Mouse (Mus musculus) liver, embryonic 15.5 days (tissue): Measurements from ENCODE around the gene Tor1a. TPM values are rescaled to one million over a fixed set of nuclear protein-coding genes. Genes with fewer than 3 reads are reported as not detected.
"Not testable (repeated sequence)": the region's sequence is repeated elsewhere in the genome, so short reads cannot be mapped to it uniquely, and the experiment has no call there.

Experiments
- ATAC-seq: fragments of 200-750 bp; cut with Nextera tagmentation; 2 replicates; pipeline ENCODE4 v1.8.0; 2017; ENCODE audit warnings: moderate number of reproducible peaks, mild to moderate bottlenecking, moderate library complexity; ENCODE audit not compliant: insufficient read depth
- H3K27ac ChIP-seq: fragments of 300-500 bp; sonication (generic); replicated peaks from 2 replicates; pipeline ENCODE4 v1.5.1; 2015; ENCODE audit warnings: mild to moderate bottlenecking, inconsistent platforms
- H3K27me3 ChIP-seq: fragments of 300-500 bp; sonication (generic); 2 replicates; pipeline ENCODE4 v1.6.1; 2015; ENCODE audit warnings: mild to moderate bottlenecking, inconsistent platforms
- H3K36me3 ChIP-seq: fragments of 300-500 bp; sonication (generic); replicated peaks from 2 replicates; pipeline ENCODE4 v1.6.1; 2015; ENCODE audit warnings: moderate library complexity, mild to moderate bottlenecking, inconsistent platforms
- H3K4me1 ChIP-seq: fragments of 300-500 bp; sonication (generic); replicated peaks from 2 replicates; pipeline ENCODE4 v1.6.1; 2015; ENCODE audit warnings: inconsistent platforms
- H3K4me2 ChIP-seq: fragments of 300-500 bp; sonication (generic); 2 replicates; pipeline ENCODE4 v1.6.1; 2015; ENCODE audit warnings: moderate library complexity, mild to moderate bottlenecking, inconsistent platforms
- H3K4me3 ChIP-seq: fragments of 300-500 bp; sonication (generic); replicated peaks from 2 replicates; pipeline ENCODE4 v1.5.1; 2015; ENCODE audit warnings: mild to moderate bottlenecking, inconsistent platforms
- H3K9ac ChIP-seq: fragments of 300-500 bp; sonication (generic); 2 replicates; pipeline ENCODE4 v1.6.1; 2015; ENCODE audit warnings: moderate library complexity, mild to moderate bottlenecking, inconsistent platforms
- H3K9me3 ChIP-seq: fragments of 300-500 bp; sonication (generic); replicated peaks from 2 replicates; pipeline ENCODE4 v1.6.1; 2016; ENCODE audit warnings: inconsistent platforms
- WGBS: fragments of 180-500 bp; shearing (Covaris S2); methylation state at CpG from one replicate; pipeline ENCODE4 v1.1.7; 2015; ENCODE audit warnings: mixed read lengths; ENCODE audit not compliant: insufficient replicate concordance; 5-methylcytosine and 5-hydroxymethylcytosine counted together
- polyA plus RNA-seq: library from polyadenylated mRNA; unstranded; fragments of >200 nt; fragmentation: Nextera tagmentation; extraction: Ambion mirVana; gene quantifications from 2 replicates; pipeline ENCODE4 v1.2.1, GENCODE M21; 2015

Gene Tor1a
- polyA plus RNA-seq, 1 experiment from 2014 or later, result 38.9 TPM

DNA sequence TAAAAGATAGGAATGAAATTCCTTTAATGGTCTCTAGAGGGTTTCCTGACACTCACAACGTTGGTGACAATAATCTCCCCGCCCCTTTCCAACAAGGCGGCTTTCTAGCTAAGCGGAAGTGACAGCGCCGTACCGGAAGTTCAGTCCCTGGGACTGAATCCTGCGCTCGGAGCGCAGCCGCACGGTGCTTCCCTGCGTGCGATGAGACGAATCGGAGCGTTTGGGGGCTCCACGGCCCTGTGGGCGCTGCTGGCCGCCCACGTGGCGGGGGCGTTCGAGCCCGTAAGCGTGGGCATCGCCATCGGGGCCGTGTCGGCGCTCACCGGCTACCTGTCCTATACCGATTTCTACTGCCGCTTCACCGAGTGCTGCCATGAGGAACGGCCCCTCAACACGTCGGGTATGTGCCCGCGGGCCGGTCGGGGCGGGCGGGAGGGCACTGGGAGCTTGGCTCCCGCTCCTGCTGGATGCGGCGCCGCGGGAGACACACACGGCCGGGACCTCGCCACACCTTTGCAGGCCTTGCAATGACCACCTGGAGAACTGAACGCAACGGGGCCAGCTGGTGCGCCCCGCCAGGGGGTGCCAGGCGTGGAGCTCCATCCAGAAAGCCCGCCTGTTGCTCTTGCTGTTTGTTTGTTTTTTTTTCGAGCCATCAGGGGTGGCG, 14.8 kb downstream of the Tor1a start, which contains the start of gene Tor1b:
Gene Tor1b (plus strand): TSS at position 136 of the 667 bp plus-strand sequence.
- Histone ChIP-seq H3K36me3 (peaks cover 31% of the 10 kb centered on the region), H3K4me1 (peaks cover 43% of the 10 kb centered on the region), H3K27me3 (no peaks in the 10 kb centered on the region), H3K4me3 (peak within 1 kb of the TSS; percentile 89), H3K9ac (peak within 1 kb of the TSS; percentile 89), H3K4me2 (peak within 1 kb of the TSS; percentile 87), H3K27ac (peak within 1 kb of the TSS; percentile 91), H3K9me3 (no peaks in the 10 kb centered on the region)
- under 1% methylated on average over 60 of the region's 60 CpGs for WGBS
- ATAC-seq, result peak; percentile 77

DNA sequence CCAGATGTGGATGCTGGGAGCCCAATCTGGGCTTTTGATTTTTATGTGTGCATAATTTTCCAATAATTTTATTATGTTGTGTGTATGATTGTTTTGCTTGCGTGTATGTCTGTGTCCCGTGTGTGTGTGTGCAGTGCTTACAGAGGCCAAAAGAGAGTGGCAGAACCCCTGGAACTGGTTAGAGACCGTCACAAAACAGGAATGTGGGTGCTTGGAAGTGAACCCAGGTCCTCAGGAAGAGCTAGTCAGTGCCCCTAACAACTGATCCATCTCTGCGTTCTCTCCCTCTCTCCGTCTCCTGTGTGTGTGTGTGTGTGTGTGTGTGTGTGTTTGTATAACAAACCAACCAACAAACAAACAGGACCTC, 15.3 kb downstream of the Tor1a start:
- H3K4me3 ChIP-seq, result peak overlapping the region; percentile 89
- peaks cover 2% of the 10 kb centered on the region; the same call in 1 of the 2 replicates for H3K27me3 ChIP-seq
- H3K27ac ChIP-seq, result peak overlapping the region; percentile 91
- no peaks in the 10 kb centered on the region for H3K9me3 ChIP-seq
- WGBS, result 29% methylated on average over 5 of the region's 5 CpGs
- peak overlapping the region; percentile 87 for H3K4me2 ChIP-seq
- H3K4me1 ChIP-seq, result peaks cover 39% of the 10 kb centered on the region
- ATAC-seq, result no peak
- H3K36me3 ChIP-seq, result peaks cover 26% of the 10 kb centered on the region
- peak overlapping the region; percentile 89 for H3K9ac ChIP-seq

DNA sequence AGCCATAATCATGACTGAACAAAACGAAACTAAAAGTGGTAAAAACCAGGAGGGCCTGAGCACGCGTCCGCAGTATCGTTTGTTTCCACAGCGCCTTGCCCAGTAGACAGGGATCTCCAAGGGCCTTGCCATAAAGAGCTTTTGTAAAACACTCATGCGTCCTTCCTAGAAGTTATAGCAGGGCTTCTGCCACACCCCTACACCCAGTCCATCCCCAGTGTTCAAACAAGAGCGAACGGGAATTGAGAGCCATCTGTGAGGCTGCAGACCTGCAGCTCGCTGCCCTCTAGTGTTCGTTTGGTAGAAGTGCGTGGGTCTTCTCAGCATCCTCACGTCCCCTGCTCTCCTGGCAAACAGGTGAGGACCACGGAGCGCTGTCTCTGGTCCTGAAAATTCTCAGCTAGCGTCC, 25.1 kb downstream of the Tor1a start:
- Histone ChIP-seq H3K27ac (no peak overlapping the region), H3K9ac (no peak overlapping the region), H3K27me3 (peaks cover 5% of the 10 kb centered on the region; the same call in 1 of the 2 replicates), H3K4me3 (peak overlapping the region; percentile 61), H3K36me3 (no peaks in the 10 kb centered on the region), H3K4me1 (peaks cover 16% of the 10 kb centered on the region), H3K9me3 (no peaks in the 10 kb centered on the region), H3K4me2 (peak overlapping the region; percentile 64)
- peak; percentile 64; the same call in 1 of the 2 replicates for ATAC-seq
- WGBS, result 12% methylated on average over 16 of the region's 16 CpGs

DNA sequence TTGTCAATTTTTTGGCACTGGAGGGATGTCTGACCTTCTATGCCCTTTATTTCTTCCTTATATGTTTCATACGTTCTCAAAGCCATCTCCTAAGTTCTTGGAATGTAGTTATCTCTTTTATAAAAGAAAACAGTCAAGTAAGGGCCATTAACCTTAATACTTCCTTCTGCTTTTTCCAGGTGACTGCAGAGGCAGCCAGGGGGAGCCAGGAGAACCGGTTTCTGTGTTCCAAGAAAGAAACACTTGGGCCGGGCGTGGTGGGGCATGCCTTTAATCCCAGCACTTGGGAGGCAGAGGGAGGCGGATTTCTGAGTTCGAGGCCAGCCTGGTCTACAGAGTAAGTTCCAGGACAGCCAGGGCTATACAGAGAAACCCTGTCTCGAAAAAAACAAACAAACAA, 25.6 kb downstream of the Tor1a start:
- not testable (repeated sequence) for H3K9ac ChIP-seq, ATAC-seq, H3K27ac ChIP-seq, H3K9me3 ChIP-seq, H3K27me3 ChIP-seq, H3K36me3 ChIP-seq
- Histone ChIP-seq H3K4me1 (peaks cover 16% of the 10 kb centered on the region), H3K4me2 (peak overlapping the region; percentile 64), H3K4me3 (peak overlapping the region; percentile 61)
- 26% methylated on average over 7 of the region's 7 CpGs for WGBS

DNA sequence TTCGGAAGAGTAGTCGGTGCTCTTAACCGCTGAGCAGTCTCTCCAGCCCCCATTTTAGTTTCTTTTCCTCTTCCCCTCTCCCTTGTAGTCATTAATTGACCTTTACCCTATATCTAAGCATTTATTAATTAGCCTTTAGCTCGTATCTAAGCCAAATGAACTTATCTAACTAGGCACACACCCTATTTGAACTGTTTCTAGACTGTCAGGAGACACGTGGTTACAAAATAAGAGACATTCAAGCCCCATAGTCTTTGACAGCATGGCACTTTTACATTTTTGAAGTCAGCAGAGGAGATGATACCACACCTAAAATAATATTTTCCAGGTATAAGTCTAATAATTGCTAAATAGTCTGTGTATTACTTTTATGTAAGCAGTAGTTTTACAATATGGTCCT, 26.1 kb downstream of the Tor1a start:
- Histone ChIP-seq H3K4me3 (no peak overlapping the region), H3K9me3 (no peaks in the 10 kb centered on the region), H3K36me3 (no peaks in the 10 kb centered on the region), H3K9ac (no peak overlapping the region), H3K27ac (no peak overlapping the region), H3K4me1 (peaks cover 16% of the 10 kb centered on the region), H3K27me3 (no peaks in the 10 kb centered on the region), H3K4me2 (no peak overlapping the region)
- ATAC-seq, result no peak
- 59% methylated on average over 5 of the region's 5 CpGs for WGBS

DNA sequence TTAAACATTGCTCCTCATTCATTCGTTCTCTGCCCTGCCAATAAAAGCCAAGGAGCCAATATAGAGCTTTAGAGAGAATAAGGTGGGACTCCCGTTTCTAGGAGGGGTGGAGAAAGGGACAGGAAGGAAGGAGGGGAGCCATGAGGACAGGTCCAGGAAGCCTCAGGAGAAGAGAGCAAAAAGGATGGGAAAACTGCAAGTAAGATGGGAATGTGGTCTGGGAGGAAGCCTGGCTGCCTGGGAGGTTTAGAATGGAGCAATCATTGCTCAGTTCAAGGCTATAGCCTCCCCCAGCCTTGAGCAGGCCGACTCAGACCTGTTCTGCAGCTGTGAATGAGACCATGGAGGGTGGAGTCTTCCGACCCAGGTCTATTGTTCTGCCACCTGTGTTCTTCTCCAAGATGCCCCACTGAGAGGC, 29.1 kb downstream of the Tor1a start:
- no peak for ATAC-seq
- no peak overlapping the region for H3K4me2 ChIP-seq
- H3K9ac ChIP-seq, result no peak overlapping the region
- no peak overlapping the region for H3K4me3 ChIP-seq
- no peaks in the 10 kb centered on the region for H3K36me3 ChIP-seq
- WGBS, result 35% methylated on average over 4 of the region's 4 CpGs
- H3K27me3 ChIP-seq, result 0 out of 2 replicates have a peak, but pooled peaks cover 4% of the 10 kb centered on the region
- H3K4me1 ChIP-seq, result peaks cover 16% of the 10 kb centered on the region
- H3K27ac ChIP-seq, result no peak overlapping the region
- no peaks in the 10 kb centered on the region for H3K9me3 ChIP-seq

DNA sequence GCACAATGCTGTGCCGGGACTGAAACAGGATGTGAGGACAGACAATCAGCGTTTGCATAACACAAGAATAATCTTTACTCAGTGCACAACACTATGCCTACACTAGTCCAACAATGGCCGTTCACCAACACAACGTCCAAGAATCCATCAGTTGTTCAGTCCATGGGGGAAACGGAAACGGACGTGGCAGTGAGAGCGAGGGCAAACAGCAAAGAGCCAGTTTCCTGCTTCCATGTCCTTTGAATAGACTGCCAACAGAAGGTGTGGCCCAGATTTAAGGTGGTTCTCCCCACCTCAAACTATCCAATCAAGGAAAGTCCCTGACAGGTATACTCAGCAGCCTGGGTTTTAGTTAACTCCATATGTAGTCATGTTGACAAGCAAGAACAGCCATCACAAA, 30.0 kb downstream of the Tor1a start:
- H3K9me3 ChIP-seq, result no peaks in the 10 kb centered on the region
- H3K27me3 ChIP-seq, result 0 out of 2 replicates have a peak, but pooled peaks cover 4% of the 10 kb centered on the region
- H3K9ac ChIP-seq, result no peak overlapping the region
- peaks cover 12% of the 10 kb centered on the region for H3K4me1 ChIP-seq
- H3K27ac ChIP-seq, result no peak overlapping the region
- no peak for ATAC-seq
- H3K4me2 ChIP-seq, result no peak overlapping the region
- WGBS, result 65% methylated on average over 8 of the region's 8 CpGs
- H3K36me3 ChIP-seq, result no peaks in the 10 kb centered on the region
- H3K4me3 ChIP-seq, result no peak overlapping the region

DNA sequence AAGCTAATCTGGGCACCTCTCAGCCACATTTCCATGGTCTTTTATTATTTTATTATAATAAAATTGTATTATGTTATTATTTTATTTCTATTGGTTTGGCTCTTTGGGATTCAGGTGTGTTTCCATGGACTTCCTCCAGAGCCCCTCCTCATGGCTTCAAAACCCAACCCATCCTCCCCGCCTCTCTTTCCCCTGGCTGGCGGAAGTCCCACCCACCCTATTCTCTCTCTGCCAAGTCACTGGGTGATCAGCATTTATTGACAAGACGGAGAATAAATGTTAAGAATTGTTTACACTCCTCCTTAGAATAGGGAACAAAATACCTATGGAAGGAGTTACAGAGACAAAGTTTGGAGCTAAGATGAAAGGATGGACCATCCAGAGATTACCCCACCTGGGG, 30.9 kb downstream of the Tor1a start:
- Histone ChIP-seq H3K4me2 (no peak overlapping the region), H3K9ac (no peak overlapping the region), H3K4me1 (peaks cover 4% of the 10 kb centered on the region; the same call in 1 of the 2 replicates), H3K36me3 (no peaks in the 10 kb centered on the region), H3K9me3 (no peaks in the 10 kb centered on the region), H3K27me3 (0 out of 2 replicates have a peak, but pooled peaks cover 4% of the 10 kb centered on the region), H3K4me3 (no peak overlapping the region), H3K27ac (no peak overlapping the region)
- 67% methylated on average over 3 of the region's 3 CpGs for WGBS
- no peak for ATAC-seq

DNA sequence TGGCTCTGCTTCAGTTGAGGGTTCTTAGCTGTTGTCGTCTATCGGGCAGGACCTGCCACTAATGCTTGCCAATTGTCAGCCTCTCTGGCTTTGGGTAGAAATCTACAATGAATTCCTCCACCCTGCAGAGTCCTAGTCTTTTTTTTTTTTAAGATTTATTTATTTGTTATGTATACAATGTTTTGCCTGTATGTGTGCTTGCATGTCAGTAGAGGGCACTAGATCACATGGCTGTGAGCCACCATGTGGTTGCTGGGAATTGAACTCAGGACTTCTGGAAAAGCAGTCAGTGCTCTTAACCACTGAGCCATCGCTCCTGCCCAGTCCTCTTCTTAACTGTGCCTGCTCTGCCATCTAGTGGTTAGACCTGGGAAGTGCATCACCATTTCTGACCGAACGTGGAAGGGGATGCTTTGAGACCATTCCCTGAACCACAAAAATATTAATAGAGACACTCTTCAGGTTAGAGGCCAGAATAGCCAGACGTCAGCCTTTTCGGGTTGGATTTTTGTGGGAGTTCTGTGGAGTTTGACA, 33.7 kb downstream of the Tor1a start:
- WGBS, result 13% methylated on average over 7 of the region's 7 CpGs
- no peak for ATAC-seq

DNA sequence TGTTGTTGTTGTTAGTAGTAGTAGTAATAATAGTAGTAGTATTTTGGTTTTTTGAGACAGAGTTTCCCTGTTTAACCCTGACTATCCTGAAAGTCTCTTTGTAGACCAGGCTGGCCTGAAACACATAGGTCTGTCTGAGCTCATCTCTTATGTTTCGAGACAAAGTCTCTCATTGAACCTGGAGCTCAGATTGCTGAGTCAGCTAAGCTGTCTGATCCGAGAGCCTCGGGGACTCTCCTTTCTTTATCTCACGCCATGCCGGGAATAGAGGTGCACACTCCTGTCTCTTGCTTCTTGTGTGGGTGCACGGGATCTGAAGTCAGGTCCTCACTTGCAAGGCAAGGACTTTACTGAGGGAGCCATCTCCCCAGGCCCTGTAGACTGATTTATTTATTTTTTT, 34.7 kb downstream of the Tor1a start:
- no peak overlapping the region for H3K9ac ChIP-seq
- no peak overlapping the region for H3K27ac ChIP-seq
- WGBS, result 63% methylated on average over 6 of the region's 6 CpGs
- 0 out of 2 replicates have a peak, but pooled peaks cover 4% of the 10 kb centered on the region for H3K27me3 ChIP-seq
- H3K4me2 ChIP-seq, result no peak overlapping the region
- H3K4me3 ChIP-seq, result no peak overlapping the region
- H3K4me1 ChIP-seq, result peaks cover 19% of the 10 kb centered on the region
- no peaks in the 10 kb centered on the region for H3K9me3 ChIP-seq
- H3K36me3 ChIP-seq, result no peaks in the 10 kb centered on the region
- ATAC-seq, result no peak

More for the DNA sequence above, 33.7 kb downstream of the Tor1a start:
- 0 out of 2 replicates have a peak, but pooled peaks cover 4% of the 10 kb centered on the region for H3K27me3 ChIP-seq
- H3K27ac ChIP-seq, result no peak overlapping the region
- H3K9me3 ChIP-seq, result no peaks in the 10 kb centered on the region
- H3K4me3 ChIP-seq, result no peak overlapping the region
- peaks cover 11% of the 10 kb centered on the region for H3K4me1 ChIP-seq
- no peak overlapping the region for H3K4me2 ChIP-seq
- no peaks in the 10 kb centered on the region for H3K36me3 ChIP-seq
- no peak overlapping the region for H3K9ac ChIP-seq

DNA sequence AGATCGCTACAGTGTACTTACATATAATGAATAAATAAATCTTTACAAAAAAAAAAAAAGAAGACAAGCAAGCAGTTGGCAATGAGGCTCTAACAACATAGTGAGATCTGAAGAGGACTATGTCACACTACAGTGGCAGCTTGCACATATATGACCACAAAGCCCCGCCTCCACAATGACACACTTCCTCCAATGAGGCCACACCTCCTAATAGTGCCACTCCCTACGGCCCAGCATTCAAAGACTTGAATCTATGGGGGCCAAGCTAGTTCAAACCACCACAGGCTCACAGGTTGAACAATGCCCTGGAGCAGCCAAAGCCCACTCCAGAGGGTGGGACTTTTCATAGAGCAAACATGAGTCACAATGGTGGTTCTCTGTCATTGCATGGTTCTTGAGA, 35.8 kb downstream of the Tor1a start:
- Histone ChIP-seq H3K4me2 (no peak overlapping the region), H3K27me3 (0 out of 2 replicates have a peak, but pooled peaks cover 4% of the 10 kb centered on the region), H3K9me3 (no peaks in the 10 kb centered on the region), H3K9ac (no peak overlapping the region), H3K4me1 (peaks cover 25% of the 10 kb centered on the region), H3K36me3 (no peaks in the 10 kb centered on the region), H3K4me3 (no peak overlapping the region), H3K27ac (no peak overlapping the region)
- no peak for ATAC-seq
- 61% methylated on average over 3 of the region's 3 CpGs for WGBS
